Mouse (Mus musculus): ENCODE measurements around the gene Hist1h3g.

Hist1h3g gene

DNA sequence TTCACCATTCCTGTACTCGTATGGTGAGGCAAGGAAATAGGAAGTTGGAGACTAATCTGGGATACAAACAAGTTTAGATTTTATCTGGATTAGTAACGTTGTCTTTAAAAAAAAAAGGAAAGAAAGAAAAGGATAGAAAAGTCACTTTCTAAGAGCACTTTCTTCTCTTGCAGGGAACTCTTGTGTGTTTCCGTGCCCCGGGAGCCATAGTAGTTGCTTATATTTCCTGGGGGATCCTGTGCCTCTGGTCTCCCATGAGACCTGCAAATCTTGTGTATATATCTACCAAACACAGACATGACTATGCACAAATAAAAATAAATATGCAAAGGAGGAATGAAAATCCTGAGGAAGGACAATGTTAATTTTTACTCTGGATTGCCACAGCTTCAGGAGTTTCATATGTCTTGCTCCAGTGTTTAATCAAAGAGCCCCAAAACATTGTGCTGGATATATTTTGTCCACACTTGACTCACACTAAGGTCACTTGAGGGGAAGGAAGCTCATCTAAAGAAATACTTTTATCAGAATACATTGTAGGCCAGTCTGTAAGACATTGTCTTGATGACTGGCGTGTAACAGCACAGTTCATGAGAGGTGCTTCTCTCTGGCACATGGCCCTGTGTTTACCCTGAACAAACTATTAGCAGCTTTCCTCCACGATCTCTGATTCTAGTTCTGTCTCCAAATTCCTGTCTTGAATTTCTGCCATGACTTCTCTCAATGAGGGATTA, 41.9 kb downstream of the Hist1h3g start:
- DNase-seq (ENCODE audit: inconsistent ontology term): no peak

DNA sequence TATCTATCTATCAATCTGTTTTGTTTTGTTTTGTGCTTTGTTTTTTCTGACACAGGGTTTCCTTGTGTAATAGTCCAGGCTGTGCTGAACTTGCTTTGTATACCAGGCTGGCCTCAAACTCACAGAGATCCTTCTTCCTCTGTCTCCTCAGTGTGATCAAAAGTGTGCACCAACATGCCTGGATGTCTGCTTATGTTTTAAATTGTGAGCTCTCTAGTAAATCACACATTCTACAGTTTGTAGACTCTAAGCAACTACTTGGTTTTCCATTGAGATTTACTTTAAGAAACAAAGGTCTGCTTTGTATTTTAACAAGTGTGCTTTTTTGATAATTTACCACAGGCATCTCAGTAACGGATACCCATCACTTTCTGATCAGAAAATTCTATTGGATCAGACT, 42.6 kb downstream of the Hist1h3g start:
- DNase-seq (ENCODE audit: inconsistent ontology term): no peak

DNA sequence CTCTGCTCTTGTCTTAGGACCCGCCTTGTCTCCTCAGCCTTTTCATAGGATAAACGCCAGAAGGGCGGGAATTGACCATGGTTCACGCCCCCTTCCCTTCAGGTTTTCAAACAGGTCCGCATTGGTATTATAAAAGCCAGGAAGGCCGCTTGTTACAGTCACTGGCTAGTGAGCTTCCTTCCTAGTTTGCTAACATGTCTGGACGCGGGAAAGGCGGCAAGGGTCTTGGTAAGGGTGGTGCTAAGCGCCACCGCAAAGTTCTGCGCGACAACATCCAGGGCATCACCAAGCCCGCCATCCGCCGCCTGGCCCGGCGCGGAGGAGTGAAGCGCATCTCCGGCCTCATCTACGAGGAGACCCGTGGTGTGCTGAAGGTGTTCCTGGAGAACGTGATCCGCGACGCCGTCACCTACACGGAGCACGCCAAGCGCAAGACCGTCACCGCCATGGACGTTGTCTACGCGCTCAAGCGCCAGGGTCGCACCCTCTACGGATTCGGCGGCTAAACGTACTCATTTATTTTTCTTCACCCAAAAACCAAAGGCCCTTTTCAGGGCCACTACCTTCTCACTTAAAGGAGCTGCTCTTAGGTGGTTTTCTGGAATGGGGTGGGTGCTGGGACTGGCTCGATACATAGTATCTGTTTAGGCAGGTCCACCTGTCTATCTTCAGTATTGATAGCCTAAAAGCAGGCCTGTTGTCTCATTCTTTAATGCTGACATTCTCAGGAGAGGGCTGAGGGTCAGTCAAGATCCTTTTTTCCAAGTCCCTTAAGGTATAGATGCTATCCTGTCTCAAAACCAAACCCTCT, 46.4 kb downstream of the Hist1h3g start, which contains the start of gene Hist1h4d:
Gene Hist1h4d, plus strand, starts transcription at position 191 of the 811 bp plus-strand sequence.
- DNase-seq (ENCODE audit: inconsistent ontology term): peak; percentile 96

DNA sequence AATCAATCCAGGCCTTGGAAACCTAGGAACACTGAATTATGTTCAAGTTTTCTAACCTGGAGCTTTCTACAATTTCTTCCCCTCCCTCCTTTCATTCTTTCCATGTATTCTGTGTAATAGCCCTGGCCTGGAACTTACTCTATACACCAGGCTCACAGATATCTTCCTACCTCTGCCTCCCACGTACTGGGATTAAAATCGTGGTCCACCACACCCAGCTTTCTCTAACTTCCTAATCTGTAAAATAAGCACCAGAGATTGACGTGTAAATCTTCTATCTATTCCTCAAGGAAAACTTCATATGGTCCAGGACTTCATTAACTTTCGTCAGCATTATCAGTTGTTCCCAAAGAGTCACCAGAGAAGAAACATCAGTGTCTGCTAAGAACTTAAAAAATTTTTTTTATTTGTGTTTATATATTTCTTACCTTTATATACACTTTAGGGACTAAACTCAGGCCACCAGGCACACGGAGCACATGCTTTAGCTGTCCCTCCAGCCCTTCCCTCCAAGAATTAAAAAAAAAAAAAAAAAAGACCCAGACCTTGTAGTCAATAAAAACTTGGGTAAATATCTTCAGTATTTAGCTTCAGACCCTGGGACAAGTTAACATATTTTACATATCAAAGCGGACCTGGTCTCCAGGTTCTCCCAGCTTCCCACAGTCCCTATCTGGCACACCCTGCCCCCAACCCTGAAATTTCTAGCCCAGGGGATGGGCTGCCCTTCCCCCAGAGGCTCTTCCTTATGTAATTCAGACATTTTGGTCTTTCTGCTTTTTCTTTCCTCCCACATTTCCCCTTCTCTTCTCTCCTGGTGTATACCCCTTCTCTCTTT, 47.2 kb downstream of the Hist1h3g start:
- no peak for DNase-seq (ENCODE audit: inconsistent ontology term)

DNA sequence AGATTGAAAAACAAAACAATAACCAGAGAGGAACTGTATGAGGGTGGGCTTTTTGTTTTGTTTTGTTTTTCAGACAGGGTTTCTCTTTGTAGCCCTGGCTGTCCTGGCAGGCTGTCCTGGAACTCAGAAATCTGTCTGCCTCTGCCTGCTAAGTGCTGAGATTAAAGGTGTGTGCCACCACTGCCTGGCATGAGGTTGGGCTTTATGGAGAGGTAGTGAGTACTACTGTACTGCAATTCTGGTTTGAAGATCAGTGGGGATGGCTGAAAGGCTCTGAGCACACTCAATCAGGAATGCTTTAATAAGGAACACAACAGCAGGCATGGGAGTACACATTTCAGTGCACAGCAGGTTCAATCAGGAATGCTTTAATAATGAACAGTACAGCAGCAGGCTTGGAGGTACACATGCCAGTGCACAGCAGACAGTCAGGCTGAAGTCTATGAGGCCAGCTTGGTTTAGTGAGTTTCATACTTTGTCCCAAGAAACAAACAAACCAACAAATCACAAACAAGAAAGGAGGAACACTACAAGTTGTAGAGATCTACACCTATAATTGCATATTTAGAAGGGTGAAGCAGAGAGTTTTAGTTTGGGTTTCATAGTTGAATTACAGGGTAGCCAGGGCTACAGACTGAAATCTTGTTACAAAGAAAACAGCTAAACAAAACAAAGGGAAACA, 48.3 kb downstream of the Hist1h3g start:
- no peak for DNase-seq (ENCODE audit: inconsistent ontology term)

DNA sequence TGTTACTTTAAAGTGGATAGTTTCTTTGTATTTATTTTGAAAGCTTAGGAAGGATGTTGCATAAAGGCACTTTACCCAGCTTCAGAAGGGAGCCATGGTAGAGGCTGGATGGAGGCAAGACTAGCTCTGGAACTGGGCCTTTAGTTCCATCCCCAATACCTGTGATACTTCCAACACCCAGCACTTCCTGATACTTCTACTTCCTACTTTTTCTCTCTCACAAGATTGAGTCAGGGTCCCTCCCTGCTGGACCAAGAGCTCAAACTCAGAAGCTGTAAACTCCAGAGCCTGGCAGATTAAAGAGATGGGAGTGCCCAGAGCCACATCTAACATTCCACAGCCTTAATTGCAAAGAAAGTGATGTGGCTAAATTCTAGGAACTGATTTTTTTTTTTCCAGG, 49.1 kb downstream of the Hist1h3g start:
- DNase-seq (ENCODE audit: inconsistent ontology term): no peak

DNA sequence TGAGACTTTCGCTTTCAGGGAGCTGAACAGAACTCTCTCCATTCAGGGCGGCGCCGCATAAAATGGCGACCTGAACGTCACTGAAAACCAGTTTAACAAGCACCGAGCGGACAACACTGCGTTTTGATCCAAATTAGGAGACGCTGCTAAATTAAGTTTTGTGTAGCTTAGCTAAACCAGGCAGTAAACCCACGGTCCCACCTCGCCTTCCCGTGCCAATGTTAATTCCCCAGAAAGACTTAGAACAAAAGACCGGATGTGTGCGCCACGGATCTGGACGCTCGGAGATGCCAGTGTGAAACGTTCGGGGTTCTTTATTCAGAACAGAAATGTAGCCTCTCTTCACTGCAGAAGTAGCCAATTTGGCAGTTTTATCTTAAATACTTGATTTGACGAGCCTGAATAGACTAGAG, 49.8 kb downstream of the Hist1h3g start:
- DNase-seq (ENCODE audit: inconsistent ontology term): peak; percentile 88
